Mouse (Mus musculus) forelimb bud, embryonic 11.5 days (tissue): Measurements from ENCODE around the gene Iscu.

Experiments
- DNase-seq: peaks from one replicate; pipeline ENCODE4 v3.0.0-alpha.2; 2012; ENCODE audit warnings: low read depth, low spot score

Iscu gene

DNA sequence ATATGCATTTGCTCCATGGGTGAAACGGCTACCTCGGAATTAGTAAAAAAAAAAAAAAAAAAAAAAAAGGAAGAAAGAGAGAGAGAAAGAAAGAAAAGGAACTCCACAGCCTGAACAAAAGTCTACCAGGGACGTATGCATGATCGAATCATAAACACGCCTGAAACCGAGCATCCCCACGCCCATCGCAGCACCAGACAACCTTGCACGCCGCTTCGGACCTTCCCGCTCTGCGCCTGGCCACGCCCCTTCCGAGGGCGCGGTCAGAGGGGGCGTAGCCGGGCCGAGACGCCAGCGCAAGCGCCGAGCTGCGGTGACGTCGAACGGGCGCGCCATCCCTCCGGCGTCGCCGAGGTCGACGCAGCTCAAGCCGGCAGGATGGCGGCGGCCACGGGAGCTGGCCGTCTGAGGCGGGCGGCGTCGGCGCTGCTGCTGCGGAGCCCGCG lies at the start of gene Iscu, which contains the start of gene Sart3:
TSS of gene Iscu (plus strand) at position 299 of the 446 bp plus-strand sequence.
TSS of gene Sart3 (minus strand) at position 61 of the 446 bp plus-strand sequence.
- DNase-seq: peak; percentile 98

DNA sequence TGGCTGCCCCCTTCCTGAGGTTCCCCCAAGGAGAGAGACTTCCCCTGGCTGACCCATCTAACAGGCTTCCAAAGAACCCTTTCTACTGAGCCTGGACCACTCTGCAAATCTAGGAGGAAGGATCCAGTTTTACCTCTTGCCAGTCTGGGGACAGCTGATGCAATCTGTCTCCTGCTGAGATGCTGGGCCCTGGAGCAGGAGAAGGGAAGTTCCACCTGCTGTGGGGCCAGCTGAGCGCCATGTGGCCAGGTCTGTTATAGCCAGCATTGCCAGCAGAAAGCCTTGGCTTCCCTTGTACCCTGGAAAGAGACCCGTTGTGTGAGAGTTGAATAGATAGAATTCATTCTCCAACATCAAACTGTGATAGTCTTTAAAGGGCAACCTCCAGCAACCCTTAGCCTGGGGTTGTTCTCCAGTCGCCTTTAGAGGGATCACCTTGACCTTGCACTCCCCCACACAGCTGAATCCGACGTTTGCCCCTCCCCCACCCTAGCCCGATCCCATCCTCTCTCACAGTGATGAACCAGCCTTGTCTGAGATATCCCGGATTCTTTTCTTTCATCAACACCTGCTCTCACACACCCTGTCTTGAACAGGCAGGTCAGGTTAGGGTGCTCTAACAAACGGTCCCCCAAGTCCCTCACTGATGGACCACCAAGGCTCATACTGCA lies 48.8 kb upstream of the Iscu start:
- DNase-seq: no peak

DNA sequence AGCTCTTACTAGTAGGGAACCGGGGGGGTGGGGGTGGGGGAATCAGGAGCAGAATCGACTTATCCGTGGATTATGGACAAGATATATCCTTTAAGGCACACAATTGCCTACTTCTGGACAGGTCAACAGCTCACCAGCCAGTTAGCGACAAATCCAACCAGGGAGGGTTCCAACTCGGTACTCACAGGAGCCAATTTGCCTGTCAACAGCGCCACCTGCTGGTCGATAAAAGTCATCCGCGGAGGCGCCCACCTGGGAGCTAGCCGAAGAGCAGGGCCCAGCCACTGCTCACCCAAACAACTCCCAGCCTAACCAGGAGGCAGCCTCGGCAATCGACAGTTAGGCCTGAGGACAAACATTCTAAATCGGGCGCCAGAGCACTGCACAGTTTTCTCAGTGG lies 48.1 kb upstream of the Iscu start, which contains the start of gene 1700069L16Rik:
TSS of gene 1700069L16Rik (minus strand) at position 327 of the 400 bp plus-strand sequence.
- DNase-seq: peak; percentile 85

DNA sequence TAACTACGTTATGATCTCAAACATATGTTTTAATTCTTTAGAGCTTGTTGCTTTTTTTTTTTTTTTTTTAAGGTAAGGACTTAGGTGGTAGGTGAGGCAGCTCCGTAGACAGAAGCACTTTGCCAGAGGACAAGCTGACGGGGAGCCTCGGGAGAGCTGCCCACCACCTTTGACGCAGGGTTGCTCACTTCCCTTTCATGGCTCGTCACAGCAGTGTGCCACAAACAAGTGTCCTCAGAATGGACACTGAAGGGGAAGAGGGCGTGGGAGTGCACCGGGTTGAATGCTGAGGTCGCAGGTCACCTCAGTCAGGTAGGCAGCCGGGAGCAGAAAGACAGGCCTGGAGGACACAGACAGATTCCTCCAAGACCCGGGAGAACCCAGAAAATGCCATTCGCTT lies 47.1 kb upstream of the Iscu start:
- DNase-seq: no peak

DNA sequence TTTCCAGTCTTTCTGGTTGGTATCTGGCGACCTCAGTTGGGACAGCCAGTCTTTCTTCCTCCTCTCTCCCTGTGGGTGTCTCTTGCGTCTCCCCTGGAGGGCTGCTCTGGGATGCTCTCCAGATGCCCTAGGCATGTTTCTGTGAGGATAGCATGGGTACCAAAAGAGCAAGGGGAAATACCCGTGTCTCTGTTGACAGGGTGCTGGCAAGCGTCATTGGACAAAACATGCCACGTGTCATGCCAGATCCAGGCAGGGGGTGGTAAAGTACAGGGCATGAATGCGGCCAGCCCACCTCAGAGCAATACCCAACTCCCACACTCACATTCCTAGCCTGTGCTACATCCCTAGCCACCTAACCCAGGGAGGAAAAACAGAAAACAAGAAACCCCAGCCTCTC lies 45.9 kb upstream of the Iscu start:
- no peak for DNase-seq

DNA sequence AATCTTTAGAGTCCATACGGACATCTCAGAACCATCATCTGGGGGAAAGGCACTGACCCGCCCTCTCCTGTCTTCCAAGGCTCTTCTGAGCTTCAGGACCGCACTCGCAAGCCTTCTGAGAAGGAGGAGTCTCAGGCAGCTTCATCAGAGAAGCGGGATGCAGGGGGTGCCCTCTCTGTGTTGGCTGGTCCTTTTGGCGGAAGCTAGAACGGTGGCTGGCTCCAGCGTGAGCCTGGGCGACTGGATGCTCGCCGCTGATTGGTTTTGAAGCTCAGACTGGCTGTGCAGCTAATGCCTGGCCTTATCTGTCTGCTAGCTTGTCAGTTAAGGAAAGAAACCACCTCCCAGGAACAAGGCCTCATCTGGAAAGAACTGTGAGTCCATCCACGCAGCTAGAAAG lies 45.3 kb upstream of the Iscu start:
- DNase-seq: no peak

DNA sequence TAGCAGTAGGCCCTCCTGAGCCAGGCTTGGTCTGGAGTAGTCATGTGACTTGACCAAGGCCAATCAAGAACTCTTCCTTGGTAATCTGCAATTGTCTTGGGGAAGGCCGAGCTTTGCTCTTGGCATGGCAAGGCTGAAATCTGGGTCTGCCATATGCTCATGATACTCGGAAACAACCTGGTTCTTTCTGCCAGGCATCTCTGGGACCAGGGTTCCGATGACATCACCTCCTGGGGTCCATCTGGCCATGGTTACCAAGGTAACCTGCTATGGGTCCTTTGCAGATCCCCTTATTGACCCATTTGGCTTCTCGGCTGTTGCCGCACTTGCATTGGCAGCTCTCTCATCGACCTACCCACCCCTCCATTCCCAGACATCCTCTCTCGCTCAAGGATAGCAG lies 44.5 kb upstream of the Iscu start:
- DNase-seq: no peak

DNA sequence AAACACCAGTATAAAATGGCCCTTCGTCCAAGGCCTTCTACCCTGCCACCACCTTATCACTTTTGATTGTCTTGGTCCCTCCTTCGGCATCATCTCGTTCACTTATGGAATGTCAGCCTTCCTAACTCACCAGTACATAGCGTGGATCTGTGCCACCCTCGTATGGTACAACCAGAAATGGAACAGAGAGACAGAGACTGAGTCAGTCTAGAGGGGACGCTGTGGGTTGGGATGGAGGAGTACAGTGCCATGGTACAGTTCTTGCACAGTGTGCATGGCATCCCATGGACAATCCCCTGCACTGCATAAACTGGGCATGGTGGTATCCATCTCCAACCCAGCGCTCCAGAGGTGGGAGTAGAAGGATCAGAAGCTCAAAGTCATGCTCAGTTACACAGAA lies 43.9 kb upstream of the Iscu start:
- no peak for DNase-seq

DNA sequence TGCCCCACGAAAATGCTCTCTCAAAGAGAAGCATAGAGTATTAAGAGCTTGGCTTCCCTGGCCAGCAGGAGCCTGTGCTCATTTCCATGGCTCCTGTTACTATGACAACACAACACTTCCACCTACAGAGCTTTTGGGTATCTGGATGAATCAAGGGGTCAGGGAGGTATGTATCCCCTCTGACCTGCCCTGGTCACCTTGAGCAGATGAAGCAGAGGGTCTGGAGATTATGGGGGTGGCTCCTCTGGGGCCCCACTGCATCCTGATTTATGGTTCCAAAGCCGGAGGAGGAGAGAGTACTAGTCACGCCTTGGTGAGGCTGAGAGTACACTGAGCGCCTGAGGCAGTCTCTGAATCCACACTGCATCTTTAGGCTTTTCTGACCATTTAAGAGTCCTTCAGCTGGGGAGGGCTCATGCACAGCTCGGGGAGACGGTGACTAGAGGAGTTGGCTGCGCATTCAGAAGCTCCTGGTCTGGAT lies 41.9 kb upstream of the Iscu start:
- DNase-seq: no peak

DNA sequence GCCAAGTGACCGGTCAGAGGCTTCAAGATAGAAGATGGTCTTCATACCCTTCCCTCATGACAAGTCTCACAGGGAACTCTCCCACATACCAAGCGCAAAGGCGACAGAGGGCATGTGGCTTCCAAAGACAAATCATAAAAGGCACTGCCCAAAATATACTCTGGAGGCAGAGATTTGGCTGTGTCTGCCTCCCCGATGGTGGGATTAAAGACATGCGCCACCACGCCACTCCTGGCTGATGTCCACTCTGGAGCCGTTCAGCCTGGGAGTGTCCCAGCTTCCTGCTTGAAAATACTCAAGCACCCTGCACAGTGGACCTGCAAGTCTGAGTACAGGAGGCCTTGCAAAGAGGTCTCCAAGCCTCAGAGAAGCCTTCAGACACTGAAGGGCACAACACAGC lies 41.4 kb upstream of the Iscu start:
- no peak for DNase-seq

DNA sequence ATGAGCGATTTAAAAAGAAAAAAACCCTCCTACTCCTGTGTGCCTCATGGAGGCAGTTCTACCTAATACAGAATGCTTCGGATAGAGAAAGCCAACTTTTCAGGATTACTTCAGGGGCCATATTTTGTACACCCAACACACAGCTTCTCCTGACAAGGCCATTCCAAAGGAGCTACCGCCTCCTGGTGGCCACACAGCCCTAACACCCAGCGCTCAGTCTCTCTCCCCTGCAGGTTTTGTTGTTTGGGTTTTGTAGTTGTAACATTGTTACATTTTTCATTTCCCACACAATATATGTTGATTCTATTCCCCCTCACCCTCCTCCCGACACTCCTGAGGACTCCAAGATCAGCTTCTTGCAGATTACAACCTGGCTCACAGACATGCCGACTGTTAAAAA lies 40.4 kb upstream of the Iscu start:
- peak; percentile 51 for DNase-seq

DNA sequence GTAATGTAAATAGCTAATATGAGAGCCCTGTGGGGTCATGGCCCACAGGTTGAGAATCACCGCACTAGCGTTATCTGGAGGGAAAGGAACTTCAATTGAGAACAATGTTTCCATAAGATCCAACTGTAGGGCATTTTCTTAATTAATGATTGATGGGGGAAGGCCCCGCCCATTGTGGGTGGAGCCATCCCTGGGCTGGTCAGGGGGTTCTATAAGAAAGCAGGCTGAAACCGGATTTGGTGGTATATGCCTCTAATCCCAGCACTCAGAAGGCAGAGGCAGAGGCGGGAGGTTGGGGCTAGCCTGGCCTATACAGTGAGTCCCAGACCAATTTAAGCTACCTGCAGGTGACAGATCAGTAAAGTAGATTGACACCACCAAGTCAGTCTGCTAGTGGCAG lies 38.2 kb upstream of the Iscu start:
- DNase-seq: no peak

DNA sequence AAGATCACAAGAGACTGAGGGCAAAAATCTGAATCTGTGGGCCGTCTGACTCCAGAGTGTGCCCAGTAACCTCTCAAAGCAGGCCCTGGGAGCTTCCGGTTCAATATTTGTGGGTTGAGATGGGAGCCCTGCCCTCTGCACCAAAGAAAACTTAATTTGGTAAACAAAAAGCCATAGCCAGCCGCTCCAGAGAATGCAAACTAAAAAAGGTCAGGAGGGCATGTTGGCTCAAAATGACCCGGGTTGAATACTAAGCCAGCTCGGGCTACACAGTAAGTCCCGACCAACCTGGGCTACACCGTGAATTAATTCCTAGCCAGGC lies 37.6 kb upstream of the Iscu start:
- no peak for DNase-seq

DNA sequence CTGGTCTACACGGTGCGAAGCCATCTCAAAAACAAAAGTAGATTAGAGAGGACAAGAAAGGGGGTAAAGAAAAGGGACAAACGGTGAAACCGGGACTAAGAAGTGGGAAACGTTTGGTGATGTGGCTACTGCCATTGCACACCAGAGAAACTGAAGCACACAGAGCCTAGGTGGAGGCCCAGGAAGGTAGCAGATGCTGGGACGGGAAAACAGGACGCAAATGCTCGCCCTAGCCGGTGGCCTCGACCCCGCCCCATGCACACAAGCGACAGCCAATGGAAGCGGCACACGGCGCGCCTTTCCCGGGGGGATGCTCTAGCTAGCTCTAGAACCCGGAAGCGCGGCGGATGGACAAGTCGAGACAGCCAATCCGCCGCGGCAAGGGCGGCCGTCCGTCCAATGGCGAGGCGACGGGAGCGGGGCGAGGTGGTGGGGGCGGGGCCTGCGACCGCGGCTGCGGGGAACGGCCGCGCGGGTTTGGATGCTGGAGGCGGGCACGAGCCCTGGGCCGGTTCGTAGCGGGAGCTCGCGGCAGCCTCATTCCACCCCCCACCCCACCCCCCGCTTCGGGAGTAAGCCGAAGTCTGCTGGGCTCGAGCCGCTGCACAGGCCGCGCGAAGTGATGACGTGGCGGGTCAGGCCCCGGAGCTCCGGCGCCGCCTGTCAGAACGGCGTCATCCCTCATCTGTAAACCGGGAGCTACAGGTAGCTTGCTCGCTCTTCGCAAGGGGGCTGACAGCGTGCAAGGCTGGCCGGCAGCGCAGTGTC lies 37.0 kb upstream of the Iscu start, which contains the start of gene Ficd:
TSS of gene Ficd (plus strand) at position 459 of the 768 bp plus-strand sequence.
- peak; percentile 97 for DNase-seq

DNA sequence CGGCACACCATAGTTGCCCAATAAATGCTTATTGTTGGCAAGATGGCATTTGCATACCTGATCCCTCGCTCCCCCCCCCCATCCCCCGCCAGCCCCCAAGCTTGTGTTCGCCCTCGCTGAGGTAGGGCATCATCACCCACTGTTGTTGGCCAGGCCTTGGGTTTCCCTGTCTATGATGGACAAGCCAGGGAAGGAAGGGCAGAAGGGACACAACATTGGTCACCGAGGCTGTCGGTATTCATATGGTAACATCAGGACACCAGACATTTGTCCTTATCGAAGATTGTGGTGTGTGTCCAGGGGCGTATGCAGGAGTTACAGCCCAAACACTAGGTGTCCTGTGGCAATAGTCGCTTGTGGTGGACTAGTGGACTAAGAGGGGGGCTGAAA lies 36.4 kb upstream of the Iscu start:
- DNase-seq: no peak

DNA sequence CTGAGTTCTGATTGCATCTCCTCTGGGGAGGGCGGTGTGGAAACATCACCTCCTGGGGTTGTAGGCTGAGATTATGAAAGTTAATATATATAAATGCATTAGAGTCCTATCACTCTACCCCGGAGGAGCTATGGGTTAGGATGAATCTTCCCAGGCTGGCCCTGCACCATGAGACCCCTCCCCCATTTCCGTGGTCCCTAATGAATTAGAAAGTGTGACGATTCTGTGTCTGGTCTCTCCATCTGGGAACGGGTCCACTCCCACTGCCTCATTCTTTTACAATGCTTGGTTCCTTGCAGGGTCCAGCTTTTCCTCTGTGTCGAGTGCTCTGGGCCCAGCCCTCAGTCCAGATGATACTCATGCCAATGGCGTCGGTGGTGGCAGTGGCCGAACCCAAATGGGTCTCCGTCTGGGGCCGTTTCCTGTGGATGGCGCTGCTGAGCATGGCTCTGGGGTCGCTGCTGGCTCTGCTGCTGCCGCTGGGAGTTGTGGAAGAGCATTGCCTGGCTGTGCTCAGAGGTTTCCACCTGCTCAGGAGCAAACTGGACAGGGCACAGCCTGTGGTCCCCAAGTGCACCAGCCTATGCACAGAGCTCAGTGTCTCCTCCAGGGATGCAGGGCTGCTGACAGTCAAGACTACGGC lies 35.9 kb upstream of the Iscu start:
- no peak for DNase-seq

DNA sequence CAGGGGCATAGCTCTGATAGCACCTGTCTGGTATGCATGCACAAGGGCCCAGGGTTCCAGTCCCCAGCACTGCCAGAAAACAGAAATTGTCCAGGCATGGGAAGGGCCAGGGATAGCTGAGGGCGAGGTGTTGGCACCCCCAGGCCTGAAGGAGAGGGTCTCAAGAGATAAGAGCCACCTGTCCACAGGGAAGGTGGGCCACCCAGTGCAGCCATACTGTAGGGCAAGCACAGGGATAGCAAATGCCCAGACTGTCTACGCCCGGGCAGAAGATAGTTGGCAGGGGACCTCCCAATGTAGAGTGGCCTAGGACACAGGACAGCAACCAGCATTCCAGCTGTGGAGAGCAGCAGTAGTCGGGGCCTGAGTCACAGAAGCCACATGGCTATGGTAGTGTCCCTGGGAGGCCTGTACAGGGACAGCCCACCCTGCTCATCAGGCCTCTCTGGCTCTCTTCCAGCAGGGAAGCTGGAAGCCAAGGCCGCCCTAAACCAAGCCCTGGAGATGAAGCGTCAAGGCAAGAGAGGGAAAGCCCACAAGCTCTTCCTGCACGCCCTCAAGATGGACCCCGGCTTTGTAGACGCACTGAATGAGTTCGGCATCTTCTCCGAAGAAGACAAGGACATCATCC lies 34.8 kb upstream of the Iscu start:
- DNase-seq: no peak

DNA sequence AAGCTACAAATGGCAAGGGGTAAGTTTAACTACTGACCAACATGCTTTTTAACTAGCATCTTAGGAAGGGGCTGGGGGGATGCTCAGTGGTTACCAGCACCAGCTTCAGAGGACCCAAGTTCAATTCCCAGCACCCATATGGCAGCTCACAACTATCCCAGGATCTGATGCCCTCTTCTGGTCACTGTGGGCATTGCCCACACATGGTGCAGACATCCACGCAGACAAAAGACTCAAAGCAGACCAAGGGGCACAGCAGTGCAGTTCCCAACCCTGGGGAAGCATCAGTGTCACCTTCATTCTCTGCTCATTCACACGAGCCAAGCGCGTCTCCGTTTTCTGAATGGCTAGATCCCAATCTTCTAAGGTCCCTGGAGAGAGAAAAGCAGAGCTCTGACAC lies 24.9 kb upstream of the Iscu start:
- DNase-seq: no peak

DNA sequence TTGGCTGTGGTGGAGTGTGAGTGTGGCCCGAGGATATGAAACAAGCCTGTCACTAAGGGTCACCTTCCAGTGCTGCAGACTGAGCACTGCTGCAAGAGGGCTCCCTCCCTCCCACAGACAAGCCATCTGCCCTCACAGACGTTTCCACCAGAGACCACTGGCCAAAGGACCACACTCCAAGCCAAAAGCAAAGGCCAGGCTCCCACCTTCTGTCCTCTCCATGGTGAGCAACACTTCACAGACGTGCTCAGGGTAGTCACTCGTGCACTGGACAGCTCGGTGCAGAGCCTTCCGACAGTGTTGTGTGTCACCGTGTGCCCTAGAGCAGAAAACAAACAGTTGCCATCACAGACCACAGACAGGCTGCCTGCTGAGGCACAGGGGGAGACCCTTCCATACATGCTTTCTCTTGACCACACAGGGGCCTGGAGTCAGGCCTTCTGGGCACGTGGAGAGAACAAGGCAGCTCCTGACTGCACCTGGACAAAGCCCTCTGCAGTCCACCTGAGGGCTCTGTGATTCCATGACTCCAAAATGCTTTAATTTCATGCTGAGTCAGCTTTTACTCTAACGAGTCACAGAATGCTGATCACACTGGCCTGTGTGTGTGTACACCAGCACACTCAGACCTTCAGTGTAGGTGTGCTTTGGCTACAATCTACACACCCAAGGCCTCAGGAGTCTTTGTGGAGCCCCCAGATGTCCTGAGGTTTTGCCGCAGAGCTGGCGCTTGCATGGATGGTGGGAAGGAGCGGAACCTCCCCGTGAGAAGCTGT lies 23.8 kb upstream of the Iscu start:
- no peak for DNase-seq

DNA sequence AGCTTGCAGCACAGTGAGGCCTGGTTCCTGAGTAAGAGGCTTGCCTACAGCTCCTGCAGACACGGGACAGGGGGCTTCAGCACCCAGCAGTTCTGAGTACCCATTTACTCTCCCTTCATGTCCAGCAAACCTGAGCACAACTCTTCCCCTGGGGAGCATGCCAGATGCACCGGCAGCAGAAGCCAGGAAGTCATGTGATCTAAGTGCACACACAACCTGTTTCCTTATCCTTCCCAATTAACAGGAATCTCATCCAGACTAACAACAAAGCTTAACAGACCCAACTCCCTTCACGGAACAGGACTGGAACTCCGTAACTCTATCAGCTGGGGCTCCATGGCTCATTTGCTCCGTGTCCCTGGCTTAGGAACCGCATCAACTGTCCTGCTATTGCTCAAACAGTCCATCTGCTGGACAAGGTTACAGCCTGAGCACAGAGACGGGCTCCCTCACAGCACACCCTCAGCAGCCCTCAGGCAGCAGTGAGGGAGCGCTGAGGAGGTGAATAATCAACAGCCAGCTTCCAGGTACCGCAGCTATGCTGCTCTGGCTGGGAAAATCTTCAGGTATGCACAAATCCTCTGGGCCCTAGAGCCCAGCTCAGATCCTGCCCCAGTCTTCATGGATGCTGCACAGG lies 20.9 kb upstream of the Iscu start:
- DNase-seq: no peak
